Mouse (Mus musculus): ENCODE results near the gene Dctpp1. TPM values are rescaled to one million over a fixed set of nuclear protein-coding genes. Genes with fewer than 3 reads are reported as not detected.
A peak's percentile ranks its signal among the peaks of the same experiment; 100 is the strongest.

Gene Dctpp1
- polyA plus RNA-seq, 1 experiment from 2014 or later: 84.8 TPM

DNA sequence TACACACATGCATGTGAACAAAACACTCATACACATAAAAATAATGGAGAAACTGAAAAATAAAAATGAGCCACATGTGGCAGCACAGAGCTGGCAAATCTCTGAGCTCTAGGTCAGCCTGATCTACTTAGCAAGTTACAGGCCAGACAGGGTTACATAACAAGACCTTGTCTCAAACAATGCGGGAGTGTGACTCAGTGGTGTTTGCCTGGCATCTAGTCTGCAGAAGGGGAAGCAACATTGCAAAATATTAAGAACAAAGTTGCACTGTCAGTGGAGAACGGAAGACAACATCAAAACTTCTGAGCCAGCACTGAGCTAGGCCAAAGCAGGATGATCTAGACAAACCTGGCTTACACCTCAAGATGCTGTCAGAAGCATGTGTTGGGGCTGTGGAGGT, 9.7 kb upstream of the Dctpp1 start:
- no peak overlapping the region for H3K27ac ChIP-seq (replicated peaks)
- 52% methylated on average over 2 of the region's 2 CpGs for WGBS (ENCODE audit: insufficient replicate concordance)
- no peak overlapping the region for H3K4me3 ChIP-seq (replicated peaks)
- no peak for ATAC-seq (ENCODE audit: insufficient read depth)
- peaks cover 46% of the 10 kb centered on the region for H3K4me1 ChIP-seq (replicated peaks)
- no peaks in the 10 kb centered on the region for H3K9me3 ChIP-seq (replicated peaks)
- peaks cover 38% of the 10 kb centered on the region for H3K36me3 ChIP-seq (replicated peaks)
- no peak overlapping the region for H3K9ac ChIP-seq
- no peak overlapping the region for H3K4me2 ChIP-seq
- H3K27me3 ChIP-seq: no peaks in the 10 kb centered on the region

DNA sequence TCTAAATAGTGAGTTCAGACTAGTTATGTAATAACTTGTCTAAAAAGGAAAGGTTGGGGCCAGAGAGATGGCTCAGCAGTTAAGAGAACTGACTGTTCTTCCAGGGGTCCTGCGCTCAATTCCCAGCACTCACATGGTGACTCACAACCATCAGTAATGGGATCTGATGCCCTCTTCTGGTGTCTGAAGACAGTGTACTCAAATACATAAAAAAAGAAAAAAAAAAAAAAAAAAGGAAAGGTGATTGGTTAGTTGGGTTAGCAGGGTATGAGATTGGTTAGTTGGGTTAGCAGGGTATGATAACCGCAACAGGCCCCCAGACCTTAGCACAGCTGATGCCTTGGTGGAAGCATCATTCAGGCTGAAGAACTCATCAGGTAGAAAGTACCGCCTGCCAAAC, 3.0 kb upstream of the Dctpp1 start:
- Histone ChIP-seq H3K9ac (no peak overlapping the region), H3K9me3 (replicated peaks) (no peaks in the 10 kb centered on the region), H3K4me2 (no peak overlapping the region), H3K36me3 (replicated peaks) (peaks cover 9% of the 10 kb centered on the region; the same call in 1 of the 2 replicates), H3K4me3 (replicated peaks) (no peak overlapping the region), H3K4me1 (replicated peaks) (peaks cover 45% of the 10 kb centered on the region), H3K27me3 (no peaks in the 10 kb centered on the region), H3K27ac (replicated peaks) (no peak overlapping the region)
- WGBS (ENCODE audit: insufficient replicate concordance): 90% methylated on average over 3 of the region's 3 CpGs
- no peak for ATAC-seq (ENCODE audit: insufficient read depth)

DNA sequence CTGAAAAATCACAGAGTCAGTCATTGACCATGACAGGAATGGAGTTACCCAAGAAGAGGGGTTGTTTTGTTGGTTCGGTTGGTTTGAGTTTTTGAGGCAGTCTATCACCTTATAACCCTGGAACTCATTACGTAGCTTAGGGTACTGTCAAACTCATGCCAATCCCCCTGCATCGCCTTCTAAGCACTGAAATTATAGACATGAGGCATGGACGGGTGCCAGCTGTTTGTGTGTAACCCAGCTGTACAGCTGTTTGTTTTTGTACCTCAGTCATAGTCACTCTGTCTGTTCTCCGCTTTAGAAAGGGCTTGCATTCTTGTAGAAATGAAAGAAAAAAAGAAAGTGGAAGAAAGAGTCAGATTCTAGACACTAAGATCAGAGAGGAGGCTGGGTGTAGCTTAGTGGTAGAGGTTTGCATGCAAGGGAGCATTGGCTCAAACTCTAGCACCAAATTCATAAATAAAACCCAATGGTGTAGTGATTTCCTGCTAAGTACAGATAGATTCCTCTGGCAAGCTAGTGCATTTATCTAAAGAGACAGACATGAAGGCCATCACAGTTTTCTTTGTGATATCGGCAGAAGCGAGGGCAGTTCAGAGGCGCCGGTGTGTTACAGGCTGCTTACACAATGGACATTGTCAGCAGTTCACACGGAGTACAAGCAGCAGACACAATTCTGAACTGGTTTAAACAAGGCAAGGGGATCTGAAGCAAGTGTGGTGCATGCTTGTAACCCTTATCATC, 1.9 kb upstream of the Dctpp1 start:
- Histone ChIP-seq H3K36me3 (replicated peaks) (peaks cover 5% of the 10 kb centered on the region; the same call in 1 of the 2 replicates), H3K27ac (replicated peaks) (no peak overlapping the region), H3K27me3 (no peaks in the 10 kb centered on the region), H3K9me3 (replicated peaks) (no peaks in the 10 kb centered on the region), H3K9ac (no peak overlapping the region), H3K4me1 (replicated peaks) (peaks cover 50% of the 10 kb centered on the region), H3K4me3 (replicated peaks) (no peak overlapping the region), H3K4me2 (no peak overlapping the region)
- ATAC-seq (ENCODE audit: insufficient read depth): no peak
- WGBS (ENCODE audit: insufficient replicate concordance): 43% methylated on average over 10 of the region's 10 CpGs

DNA sequence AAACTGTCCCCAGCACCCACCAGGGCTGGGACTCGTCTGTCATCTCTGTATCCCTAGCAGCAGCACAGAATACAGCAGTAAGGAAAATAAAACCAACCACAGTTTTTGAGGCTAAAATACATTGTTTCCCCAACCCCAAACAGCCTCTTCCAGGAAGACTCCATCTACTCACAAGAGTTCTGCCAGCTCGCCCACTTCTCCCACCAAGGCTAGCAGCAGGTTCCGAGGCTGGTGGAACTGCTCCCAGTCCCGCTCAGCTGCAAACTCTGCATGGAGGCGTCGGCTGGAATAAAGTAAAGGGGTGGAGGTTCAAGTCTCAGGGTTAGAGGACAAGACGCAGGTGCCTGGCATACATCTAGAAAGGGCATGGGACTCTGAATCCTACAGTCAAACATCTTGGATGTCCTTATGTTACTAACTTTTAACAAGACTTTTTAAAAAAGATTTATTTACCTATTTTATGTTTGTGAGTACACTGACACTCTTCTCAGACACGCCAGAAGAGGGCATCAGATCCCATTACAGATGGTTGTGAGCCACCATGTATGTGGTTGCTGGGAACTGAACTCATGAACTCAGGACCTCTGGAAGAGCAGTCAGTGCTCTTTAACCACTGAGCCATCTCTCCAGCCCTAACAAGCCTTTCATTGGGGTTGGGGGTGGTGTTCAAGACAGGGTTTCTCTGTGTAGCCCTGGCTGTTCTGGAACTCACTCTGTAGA, 1.2 kb downstream of the Dctpp1 start:
- 57% methylated on average over 8 of the region's 8 CpGs for WGBS (ENCODE audit: insufficient replicate concordance)

DNA sequence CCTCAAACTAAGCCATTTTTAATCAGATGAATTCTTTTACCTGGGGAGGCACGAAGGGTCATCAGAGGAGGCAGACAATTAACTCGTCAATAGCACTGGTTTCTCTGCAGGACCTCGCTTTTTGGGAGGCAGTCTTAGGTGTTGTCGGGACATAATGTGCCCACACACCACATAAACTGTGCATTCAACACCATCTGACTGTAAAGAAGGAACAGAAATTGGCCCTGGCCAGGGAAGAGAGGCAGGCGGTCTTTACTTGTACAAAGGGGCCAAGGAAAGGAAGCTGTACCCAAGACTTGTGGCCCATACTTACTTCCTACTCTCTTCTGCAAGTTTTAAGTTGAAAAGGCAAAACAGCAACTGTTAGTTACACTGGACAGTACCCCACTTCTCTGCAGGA, 4.0 kb downstream of the Dctpp1 start:
- peaks cover 16% of the 10 kb centered on the region for H3K36me3 ChIP-seq (replicated peaks)
- 0 out of 2 replicates have a peak overlapping the region, but pooled peaks have one; percentile 41 for H3K27ac ChIP-seq (replicated peaks)
- no peak for ATAC-seq (ENCODE audit: insufficient read depth)
- no peaks in the 10 kb centered on the region for H3K9me3 ChIP-seq (replicated peaks)
- H3K27me3 ChIP-seq: no peaks in the 10 kb centered on the region
- peaks cover 77% of the 10 kb centered on the region for H3K4me1 ChIP-seq (replicated peaks)
- no peak overlapping the region for H3K9ac ChIP-seq
- H3K4me3 ChIP-seq (replicated peaks): no peak overlapping the region
- WGBS (ENCODE audit: insufficient replicate concordance): 78% methylated on average over 5 of the region's 5 CpGs
- H3K4me2 ChIP-seq: no peak overlapping the region

More for the DNA sequence above, 1.2 kb downstream of the Dctpp1 start:
- H3K9me3 ChIP-seq (replicated peaks): no peaks in the 10 kb centered on the region
- H3K9ac ChIP-seq: peak overlapping the region; percentile 62; the same call in 1 of the 2 replicates
- peak overlapping the region; percentile 69 for H3K27ac ChIP-seq (replicated peaks)
- ATAC-seq (ENCODE audit: insufficient read depth): no peak
- peaks cover 78% of the 10 kb centered on the region for H3K4me1 ChIP-seq (replicated peaks)
- no peaks in the 10 kb centered on the region for H3K27me3 ChIP-seq
- peaks cover 16% of the 10 kb centered on the region for H3K36me3 ChIP-seq (replicated peaks)
- peak overlapping the region; percentile 68 for H3K4me3 ChIP-seq (replicated peaks)
- peak overlapping the region; percentile 84 for H3K4me2 ChIP-seq

DNA sequence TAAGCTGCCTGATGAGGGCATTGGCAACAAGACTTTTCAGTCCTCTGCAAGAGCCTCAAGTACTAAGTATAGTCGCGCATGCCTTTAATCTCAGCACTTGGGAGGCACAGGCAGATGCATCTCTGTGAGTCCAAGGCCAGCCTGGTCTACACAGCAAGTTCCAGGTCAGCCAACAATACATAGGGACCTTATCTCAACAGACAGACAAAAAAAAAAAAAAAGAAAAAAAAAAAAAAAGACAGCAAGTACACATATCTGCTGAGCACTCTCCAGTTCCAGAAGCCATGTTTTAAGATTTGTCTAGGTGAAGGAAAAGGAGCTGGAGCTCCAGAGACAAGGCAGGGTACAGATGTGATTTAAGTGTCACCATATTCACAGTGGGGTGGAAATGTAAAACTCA, 4.5 kb downstream of the Dctpp1 start:
- WGBS (ENCODE audit: insufficient replicate concordance): 29% methylated on average over 2 of the region's 2 CpGs
- peaks cover 71% of the 10 kb centered on the region for H3K4me1 ChIP-seq (replicated peaks)

DNA sequence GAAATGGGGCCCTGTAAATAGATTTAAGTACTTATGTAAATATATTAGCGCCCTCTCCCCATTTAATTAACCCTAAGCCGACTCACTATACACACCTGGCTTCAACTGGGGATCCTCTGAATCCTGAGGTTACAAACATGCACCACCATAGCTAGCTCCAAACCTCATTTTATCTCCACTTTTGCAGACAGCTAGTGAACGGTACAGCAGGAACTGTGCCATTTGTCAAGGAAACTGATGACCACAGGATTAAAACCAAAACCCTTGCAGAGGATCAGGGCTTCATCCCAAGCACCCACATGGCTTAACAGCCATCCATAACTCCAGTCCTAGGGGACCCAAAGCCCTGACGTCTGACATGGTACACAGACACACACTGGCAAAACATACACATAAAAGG, 5.5 kb downstream of the Dctpp1 start:
- no peaks in the 10 kb centered on the region for H3K9me3 ChIP-seq (replicated peaks)
- H3K4me2 ChIP-seq: peak overlapping the region; percentile 91
- ATAC-seq (ENCODE audit: insufficient read depth): no peak
- no peaks in the 10 kb centered on the region for H3K27me3 ChIP-seq
- peaks cover 22% of the 10 kb centered on the region for H3K36me3 ChIP-seq (replicated peaks)
- no peak overlapping the region for H3K9ac ChIP-seq
- H3K27ac ChIP-seq (replicated peaks): peak overlapping the region; percentile 91
- WGBS (ENCODE audit: insufficient replicate concordance): 7% methylated on average over 4 of the region's 4 CpGs
- peak overlapping the region; percentile 73 for H3K4me3 ChIP-seq (replicated peaks)
- peaks cover 67% of the 10 kb centered on the region for H3K4me1 ChIP-seq (replicated peaks)

More for the DNA sequence above, 4.5 kb downstream of the Dctpp1 start:
- no peaks in the 10 kb centered on the region for H3K9me3 ChIP-seq (replicated peaks)
- 0 out of 2 replicates have a peak overlapping the region, but pooled peaks have one; percentile 1 for H3K9ac ChIP-seq
- no peak overlapping the region for H3K4me2 ChIP-seq
- peaks cover 20% of the 10 kb centered on the region for H3K36me3 ChIP-seq (replicated peaks)
- no peak overlapping the region for H3K4me3 ChIP-seq (replicated peaks)
- H3K27ac ChIP-seq (replicated peaks): 0 out of 2 replicates have a peak overlapping the region, but pooled peaks have one; percentile 91
- no peaks in the 10 kb centered on the region for H3K27me3 ChIP-seq
- ATAC-seq (ENCODE audit: insufficient read depth): no peak

DNA sequence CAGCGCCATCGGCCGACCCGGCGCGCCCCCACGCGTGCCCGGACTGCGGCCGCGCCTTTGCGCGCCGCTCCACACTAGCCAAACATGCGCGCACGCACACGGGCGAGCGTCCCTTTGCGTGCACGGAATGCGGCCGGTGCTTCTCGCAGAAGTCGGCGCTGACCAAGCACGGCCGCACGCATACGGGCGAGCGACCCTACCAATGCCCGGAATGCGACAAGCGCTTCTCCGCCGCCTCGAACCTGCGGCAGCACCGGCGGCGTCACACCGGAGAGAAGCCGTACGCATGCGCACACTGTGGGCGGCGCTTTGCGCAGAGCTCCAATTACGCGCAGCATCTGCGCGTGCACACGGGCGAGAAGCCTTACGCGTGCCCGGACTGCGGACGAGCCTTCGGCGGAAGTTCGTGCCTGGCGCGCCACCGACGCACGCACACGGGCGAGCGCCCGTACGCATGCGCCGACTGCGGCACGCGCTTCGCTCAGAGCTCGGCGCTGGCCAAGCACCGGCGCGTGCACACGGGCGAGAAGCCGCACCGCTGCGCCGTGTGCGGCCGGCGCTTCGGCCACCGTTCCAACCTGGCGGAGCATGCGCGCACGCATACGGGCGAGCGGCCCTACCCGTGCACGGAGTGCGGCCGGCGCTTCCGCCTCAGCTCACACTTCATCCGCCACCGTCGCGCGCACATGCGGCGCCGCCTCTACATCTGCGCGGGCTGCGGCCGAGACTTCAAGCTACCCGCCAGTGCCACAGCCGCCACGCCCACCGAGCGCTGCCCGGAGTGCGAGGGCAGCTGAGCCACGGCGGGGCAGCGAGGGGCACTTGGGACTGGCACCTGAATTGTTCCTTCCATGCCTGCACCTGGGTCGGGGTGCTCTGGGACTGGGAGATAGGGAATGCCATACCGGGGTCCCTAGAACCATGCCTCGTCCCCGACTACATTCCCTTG, 6.4 kb downstream of the Dctpp1 start:
- Histone ChIP-seq H3K9ac (peak overlapping the region; percentile 69), H3K27me3 (no peaks in the 10 kb centered on the region), H3K27ac (replicated peaks) (peak overlapping the region; percentile 91), H3K9me3 (replicated peaks) (no peaks in the 10 kb centered on the region), H3K4me3 (replicated peaks) (peak overlapping the region; percentile 73), H3K4me1 (replicated peaks) (peaks cover 57% of the 10 kb centered on the region), H3K4me2 (peak overlapping the region; percentile 91), H3K36me3 (replicated peaks) (peaks cover 26% of the 10 kb centered on the region)
- under 1% methylated on average over 136 of the region's 136 CpGs for WGBS (ENCODE audit: insufficient replicate concordance)
- ATAC-seq (ENCODE audit: insufficient read depth): peak; percentile 93

DNA sequence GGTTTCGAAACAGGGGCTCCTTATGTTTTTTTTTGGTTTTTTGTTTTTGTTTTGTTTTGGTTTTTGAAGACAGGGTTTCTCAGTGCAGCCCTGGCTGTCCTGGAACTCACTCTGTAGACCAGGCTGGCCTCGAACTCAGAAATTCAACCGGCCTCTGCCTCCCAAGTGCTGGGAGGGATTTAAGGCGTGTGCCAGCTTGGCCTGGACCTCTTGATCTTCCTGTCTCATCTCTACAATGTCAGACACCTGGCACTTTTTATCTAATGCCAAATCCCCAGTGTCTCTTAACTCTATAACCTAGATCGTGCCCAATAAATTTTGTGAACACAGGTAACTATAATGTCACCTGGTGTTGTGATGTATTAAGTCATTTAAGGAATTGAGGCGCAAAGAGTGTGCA, 7.2 kb downstream of the Dctpp1 start:
- peak overlapping the region; percentile 69 for H3K9ac ChIP-seq
- no peaks in the 10 kb centered on the region for H3K9me3 ChIP-seq (replicated peaks)
- 66% methylated on average over 6 of the region's 6 CpGs for WGBS (ENCODE audit: insufficient replicate concordance)
- no peak for ATAC-seq (ENCODE audit: insufficient read depth)
- peak overlapping the region; percentile 73 for H3K4me3 ChIP-seq (replicated peaks)
- H3K36me3 ChIP-seq (replicated peaks): peaks cover 21% of the 10 kb centered on the region
- no peaks in the 10 kb centered on the region for H3K27me3 ChIP-seq
- peak overlapping the region; percentile 91 for H3K4me2 ChIP-seq
- peaks cover 50% of the 10 kb centered on the region for H3K4me1 ChIP-seq (replicated peaks)
- H3K27ac ChIP-seq (replicated peaks): peak overlapping the region; percentile 91

DNA sequence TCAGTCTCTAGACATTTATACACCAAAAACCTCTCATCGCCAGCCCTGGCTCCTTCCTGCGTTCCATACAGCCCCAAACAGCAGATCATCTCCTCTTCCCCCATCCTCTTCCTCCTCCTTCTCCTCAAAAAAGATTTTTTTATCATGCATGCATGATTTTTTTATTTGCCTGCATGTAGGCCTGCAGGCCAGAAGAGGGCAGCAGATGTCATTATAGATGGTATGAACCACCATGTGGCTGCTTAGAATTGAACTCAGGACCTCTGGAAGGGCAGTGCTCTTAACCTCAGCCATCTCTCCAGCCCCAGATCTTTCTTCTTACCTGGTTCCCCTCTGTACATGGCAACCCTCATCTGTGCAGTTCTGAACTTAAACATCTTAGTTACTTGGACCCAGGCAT, 8.1 kb downstream of the Dctpp1 start:
- no peak overlapping the region for H3K4me2 ChIP-seq
- peaks cover 21% of the 10 kb centered on the region for H3K36me3 ChIP-seq (replicated peaks)
- H3K9ac ChIP-seq: no peak overlapping the region
- no peak for ATAC-seq (ENCODE audit: insufficient read depth)
- H3K27me3 ChIP-seq: no peaks in the 10 kb centered on the region
- H3K4me3 ChIP-seq (replicated peaks): no peak overlapping the region
- H3K4me1 ChIP-seq (replicated peaks): peaks cover 47% of the 10 kb centered on the region
- no peak overlapping the region for H3K27ac ChIP-seq (replicated peaks)
- 48% methylated on average over 2 of the region's 2 CpGs for WGBS (ENCODE audit: insufficient replicate concordance)
- H3K9me3 ChIP-seq (replicated peaks): no peaks in the 10 kb centered on the region

All from liver, embryonic 15.5 days (tissue).